Mouse (Mus musculus): Measurements from ENCODE around the gene Csgalnact2. TPM values are rescaled to one million over a fixed set of nuclear protein-coding genes. Genes with fewer than 3 reads are reported as not detected.
A peak's percentile ranks its signal among the peaks of the same experiment; 100 is the strongest.

Gene Csgalnact2
- polyA plus RNA-seq, 1 experiment from 2014 or later: 14.8 TPM

DNA sequence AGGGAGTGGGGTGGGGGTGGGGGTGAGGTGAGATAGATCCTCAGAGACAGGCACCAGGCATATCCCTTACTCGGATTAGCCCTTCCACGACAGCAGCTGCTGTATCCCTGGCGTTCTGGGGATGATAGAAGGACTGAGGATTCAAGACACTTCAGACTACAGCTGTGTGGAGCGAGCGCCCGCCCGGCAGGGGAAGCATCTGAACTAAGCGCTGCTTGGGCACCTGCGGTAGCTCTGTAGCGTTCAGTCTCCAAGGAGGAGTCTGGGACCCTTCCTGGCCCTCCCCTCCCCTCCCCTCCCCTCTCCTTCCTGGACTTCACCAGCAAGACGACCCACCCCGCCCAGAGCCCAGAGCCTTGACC is 73.1 kb downstream of the Csgalnact2 start:
- Histone ChIP-seq H3K4me3 (ENCODE audit: low read depth, low read length) (peak overlapping the region; percentile 37), H3K4me1 (replicated peaks; ENCODE audit: control insufficient read depth, insufficient read depth, low read length) (peaks cover 13% of the 10 kb centered on the region; the same call in 1 of the 2 replicates), H3K27me3 (replicated peaks; ENCODE audit: control insufficient read depth, insufficient read depth, low read length) (peaks cover 17% of the 10 kb centered on the region), H3K36me3 (ENCODE audit: control insufficient read depth, insufficient read depth, low read length) (no peaks in the 10 kb centered on the region), H3K9me3 (ENCODE audit: control insufficient read depth, low read length) (no peaks in the 10 kb centered on the region), H3K27ac (ENCODE audit: low read depth) (no peak overlapping the region), H3K9ac (ENCODE audit: low read length) (peak overlapping the region; percentile 10; the same call in 1 of the 2 replicates), H3K4me2 (ENCODE audit: low read length) (peak overlapping the region; percentile 85)
- ATAC-seq (replicated peaks; ENCODE audit: low FRiP score, low TSS enrichment, low read depth) (peak; percentile 37; the same call in 1 of the 2 replicates), DNase-seq (ENCODE audit: low spot score) (peak; percentile 62)
- WGBS: under 1% methylated on average over 12 of the region's 12 CpGs

DNA sequence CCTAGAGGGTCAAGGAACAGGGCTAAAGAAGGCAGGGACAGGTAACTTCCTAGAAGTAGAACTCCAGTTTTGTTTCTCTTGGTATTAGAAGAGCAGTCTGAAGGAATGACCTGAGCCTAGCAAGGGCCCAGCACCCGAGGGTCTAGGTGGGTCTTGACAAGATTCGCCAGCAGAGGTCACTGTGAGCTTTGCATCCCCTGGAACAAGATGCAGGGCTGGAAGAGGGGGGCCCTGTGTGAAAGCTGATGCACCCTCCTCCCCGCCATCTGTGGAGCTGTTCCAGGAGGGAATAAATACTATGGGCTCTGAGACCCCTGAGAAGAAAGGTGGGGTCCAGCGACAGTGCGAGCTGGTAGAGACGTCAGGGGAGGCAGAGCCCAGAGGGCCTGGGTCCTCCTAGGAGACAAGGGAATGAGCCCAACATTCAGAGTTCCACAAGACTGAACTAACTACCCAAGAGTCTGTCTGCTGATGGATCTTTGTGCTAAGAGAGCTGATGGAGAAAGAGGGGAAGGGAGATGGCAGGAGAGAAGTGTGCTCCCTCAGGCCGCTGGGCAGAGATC is 73.9 kb downstream of the Csgalnact2 start:
- no peak overlapping the region for H3K4me3 ChIP-seq (ENCODE audit: low read depth, low read length)
- H3K4me1 ChIP-seq (replicated peaks; ENCODE audit: control insufficient read depth, insufficient read depth, low read length): peaks cover 13% of the 10 kb centered on the region; the same call in 1 of the 2 replicates
- H3K9ac ChIP-seq (ENCODE audit: low read length): no peak overlapping the region
- H3K9me3 ChIP-seq (ENCODE audit: control insufficient read depth, low read length): no peaks in the 10 kb centered on the region
- DNase-seq (ENCODE audit: low spot score) (peak; percentile 79), ATAC-seq (replicated peaks; ENCODE audit: low FRiP score, low TSS enrichment, low read depth) (no peak)
- 10% methylated on average over 7 of the region's 7 CpGs for WGBS
- peaks cover 17% of the 10 kb centered on the region for H3K27me3 ChIP-seq (replicated peaks; ENCODE audit: control insufficient read depth, insufficient read depth, low read length)
- H3K36me3 ChIP-seq (ENCODE audit: control insufficient read depth, insufficient read depth, low read length): no peaks in the 10 kb centered on the region
- peak overlapping the region; percentile 85 for H3K4me2 ChIP-seq (ENCODE audit: low read length)
- H3K27ac ChIP-seq (ENCODE audit: low read depth): no peak overlapping the region

DNA sequence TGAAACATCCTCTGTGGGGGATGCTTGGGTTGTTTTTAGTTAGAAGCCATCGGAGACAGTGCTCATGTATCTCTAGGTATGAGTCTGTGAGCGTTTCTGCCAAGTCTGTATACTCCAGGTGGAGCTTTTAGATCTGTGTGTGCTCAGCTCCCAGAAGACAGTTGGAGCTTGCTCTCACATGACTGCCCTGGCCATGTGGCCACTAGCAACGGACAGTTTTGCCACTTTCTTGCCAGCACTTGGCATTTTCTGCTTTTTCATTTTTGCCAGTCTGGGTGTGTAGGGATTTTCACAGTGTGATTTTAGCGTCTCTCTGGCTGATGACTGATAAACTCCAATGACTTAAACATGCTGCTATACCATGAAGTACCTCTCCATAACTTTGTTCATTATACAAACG is 75.7 kb downstream of the Csgalnact2 start:
- DNase-seq (ENCODE audit: low spot score) (no peak), ATAC-seq (replicated peaks; ENCODE audit: low FRiP score, low TSS enrichment, low read depth) (no peak)
- 72% methylated on average over 5 of the region's 5 CpGs for WGBS
- Histone ChIP-seq H3K36me3 (ENCODE audit: control insufficient read depth, insufficient read depth, low read length) (no peaks in the 10 kb centered on the region), H3K4me3 (ENCODE audit: low read depth, low read length) (no peak overlapping the region), H3K27ac (ENCODE audit: low read depth) (no peak overlapping the region), H3K4me1 (replicated peaks; ENCODE audit: control insufficient read depth, insufficient read depth, low read length) (peaks cover 13% of the 10 kb centered on the region; the same call in 1 of the 2 replicates), H3K27me3 (replicated peaks; ENCODE audit: control insufficient read depth, insufficient read depth, low read length) (peaks cover 12% of the 10 kb centered on the region), H3K9me3 (ENCODE audit: control insufficient read depth, low read length) (no peaks in the 10 kb centered on the region), H3K9ac (ENCODE audit: low read length) (no peak overlapping the region), H3K4me2 (ENCODE audit: low read length) (no peak overlapping the region)

DNA sequence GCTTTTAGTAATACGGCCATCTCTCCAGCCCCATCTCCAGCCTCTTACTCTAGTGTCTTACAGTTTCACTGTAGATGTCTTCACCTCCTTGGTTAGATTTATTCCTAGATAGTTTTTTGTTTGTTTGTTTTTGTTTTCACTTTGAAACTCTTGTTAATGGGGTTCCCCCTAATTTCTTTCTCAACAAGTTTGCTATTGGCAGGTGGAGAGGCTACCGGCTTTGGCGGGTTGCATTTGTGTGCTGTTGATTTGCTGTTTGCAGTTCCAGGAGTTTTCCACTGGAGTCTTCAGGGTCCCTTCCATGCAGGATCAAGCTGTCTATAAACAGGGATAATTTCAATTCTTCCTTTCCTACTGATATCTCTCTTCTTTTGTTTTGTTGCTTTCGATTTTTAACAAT is 77.7 kb downstream of the Csgalnact2 start:
- Histone ChIP-seq H3K27me3 (replicated peaks; ENCODE audit: control insufficient read depth, insufficient read depth, low read length) (peaks cover 10% of the 10 kb centered on the region; the same call in 1 of the 2 replicates), H3K36me3 (ENCODE audit: control insufficient read depth, insufficient read depth, low read length) (no peaks in the 10 kb centered on the region), H3K4me1 (replicated peaks; ENCODE audit: control insufficient read depth, insufficient read depth, low read length) (peaks cover 7% of the 10 kb centered on the region; the same call in 1 of the 2 replicates), H3K4me2 (ENCODE audit: low read length) (no peak overlapping the region), H3K4me3 (ENCODE audit: low read depth, low read length) (no peak overlapping the region), H3K9me3 (ENCODE audit: control insufficient read depth, low read length) (no peaks in the 10 kb centered on the region), H3K27ac (ENCODE audit: low read depth) (no peak overlapping the region), H3K9ac (ENCODE audit: low read length) (no peak overlapping the region)
- 86% methylated on average over 4 of the region's 4 CpGs for WGBS
- DNase-seq (ENCODE audit: low spot score) (no peak), ATAC-seq (replicated peaks; ENCODE audit: low FRiP score, low TSS enrichment, low read depth) (no peak)

Small RNAs within 50 kb of the gene (microRNA-seq; reads per million reads assigned to microRNA genes)
- gene Mir7044: not detected

Other genes starting within 250 kb of the Csgalnact2 start
- 798 and 814 TPM in 2 replicates for gene Hnrnpf, start 238.8 kb downstream of the Csgalnact2 start, polyA plus RNA-seq (2014; fragmentation: Nextera tagmentation; extraction: Ambion mirVana)
- 1.7 and 3.2 TPM in 2 replicates for gene Fxyd4, start 201.4 kb downstream of the Csgalnact2 start, polyA plus RNA-seq (2014; fragmentation: Nextera tagmentation; extraction: Ambion mirVana)
- gene Rasgef1a, start 127.7 kb downstream of the Csgalnact2 start, polyA plus RNA-seq (2014; fragmentation: Nextera tagmentation; extraction: Ambion mirVana): 0.05 TPM in 1 of 2 replicates, not detected in the other
- 22.6 and 23.4 TPM in 2 replicates for gene Ret, start 58.6 kb upstream of the Csgalnact2 start, polyA plus RNA-seq (2014; fragmentation: Nextera tagmentation; extraction: Ambion mirVana)

All from intestine, embryonic 14.5 days (tissue).